Mouse (Mus musculus): ENCODE data around the gene Shc1. TPM values are rescaled to one million over a fixed set of nuclear protein-coding genes. Genes with fewer than 3 reads are reported as not detected.

The Shc1 gene
- total RNA-seq, 2 experiments from 2014 or later: 10.7 to 14.6 TPM

- DNase-seq (ENCODE audit: low spot score in 2 of 2): no peak
- intact Hi-C loops (cut with DNase I): no loop called here
Measured at GRCm38 (mm10) chr3:89435041-89435440, 16.8 kb downstream of the Shc1 start.

- intact Hi-C loops (cut with DNase I): loop anchor here (2.0 kb wide), 1 partner anchor 22 kb away; no protein-coding TSS in a partner anchor
- DNase-seq (ENCODE audit: low spot score in 2 of 2): peak; percentile 11 to 23
Measured at GRCm38 (mm10) chr3:89436176-89437113, 18.2 kb downstream of the Shc1 start, which contains the start of gene Pbxip1. TSS of gene Pbxip1 (plus strand) at chr3:89436706.

GRCm38 (mm10) chr3:89437269-89437668 is 19.0 kb downstream of the Shc1 start:
- intact Hi-C loops (cut with DNase I): loop anchor here (2.0 kb wide), 1 partner anchor 22 kb away; no protein-coding TSS in a partner anchor
- DNase-seq (ENCODE audit: low spot score in 2 of 2): peak; percentile 29 to 44

GRCm38 (mm10) chr3:89440691-89441090 is 22.4 kb downstream of the Shc1 start:
- intact Hi-C loops (cut with DNase I): no loop called here
- DNase-seq (ENCODE audit: low spot score in 2 of 2): no peak

GRCm38 (mm10) chr3:89448720-89449537 is 30.7 kb downstream of the Shc1 start:
- DNase-seq (ENCODE audit: low spot score in 2 of 2): no peak
- intact Hi-C loops (cut with DNase I): loop anchor here (2.0 kb wide), 1 partner anchor 36 kb away; no protein-coding TSS in a partner anchor

GRCm38 (mm10) chr3:89449541-89449940 is 31.3 kb downstream of the Shc1 start:
- intact Hi-C loops (cut with DNase I): loop anchor here (2.0 kb wide), 1 partner anchor 35 kb away; no protein-coding TSS in a partner anchor
- DNase-seq (ENCODE audit: low spot score in 2 of 2): peak; percentile 60 to 76

- DNase-seq (ENCODE audit: low spot score in 2 of 2): no peak
- intact Hi-C loops (cut with DNase I): no loop called here
Measured at GRCm38 (mm10) chr3:89451916-89452315, 33.7 kb downstream of the Shc1 start.

- no peak for DNase-seq (ENCODE audit: low spot score in 2 of 2)
- intact Hi-C loops (cut with DNase I): loop anchor here (5.0 kb wide), 2 partner anchors 233 to 403 kb away; no protein-coding TSS in a partner anchor
Measured at GRCm38 (mm10) chr3:89454401-89455177, 36.3 kb downstream of the Shc1 start, which contains the start of gene Pmvk. TSS of gene Pmvk (plus strand) at chr3:89454541.

GRCm38 (mm10) chr3:89455786-89456285 is 37.6 kb downstream of the Shc1 start:
- DNase-seq (ENCODE audit: low spot score in 2 of 2): no peak
- intact Hi-C loops (cut with DNase I): loop anchor here (5.0 kb wide), 2 partner anchors 231 to 401 kb away; no protein-coding TSS in a partner anchor

GRCm38 (mm10) chr3:89456726-89457665 is 38.8 kb downstream of the Shc1 start:
- intact Hi-C loops (cut with DNase I): loop anchor here (5.0 kb wide), 2 partner anchors 230 to 400 kb away; no protein-coding TSS in a partner anchor
- DNase-seq (ENCODE audit: low spot score in 2 of 2): peak; percentile 43 to 53

GRCm38 (mm10) chr3:89458372-89458964 is 40.2 kb downstream of the Shc1 start:
- no peak for DNase-seq (ENCODE audit: low spot score in 2 of 2)
- intact Hi-C loops (cut with DNase I): loop anchor here (2.0 to 5.0 kb wide), 5 partner anchors 22 to 399 kb away; partner anchors contain the start of genes Pbxip1 and Ube2q1

GRCm38 (mm10) chr3:89458965-89459807 is 40.9 kb downstream of the Shc1 start:
- intact Hi-C loops (cut with DNase I): loop anchor here (2.0 to 5.0 kb wide), 5 partner anchors 22 to 398 kb away; partner anchors contain the start of genes Pbxip1 and Ube2q1
- peak; percentile 91 to 94 for DNase-seq (ENCODE audit: low spot score in 2 of 2)

- no peak for DNase-seq (ENCODE audit: low spot score in 2 of 2)
- intact Hi-C loops (cut with DNase I): no loop called here
Measured at GRCm38 (mm10) chr3:89468268-89468667, 50.0 kb downstream of the Shc1 start.

- intact Hi-C loops (cut with DNase I): no loop called here
- no peak for DNase-seq (ENCODE audit: low spot score in 2 of 2)
Measured at GRCm38 (mm10) chr3:89472280-89472679, 54.0 kb downstream of the Shc1 start.

GRCm38 (mm10) chr3:89473838-89474237 is 55.6 kb downstream of the Shc1 start:
- intact Hi-C loops (cut with DNase I): no loop called here
- DNase-seq (ENCODE audit: low spot score in 2 of 2): no peak

- intact Hi-C loops (cut with DNase I): no loop called here
- no peak for DNase-seq (ENCODE audit: low spot score in 2 of 2)
Measured at GRCm38 (mm10) chr3:89479055-89479454, 60.8 kb downstream of the Shc1 start.

Measured in left cerebral cortex, postnatal 25 days (tissue).